Mouse (Mus musculus) gastrocnemius, postnatal 14 days (tissue): ENCODE data around the gene Nod1. TPM values are rescaled to one million over a fixed set of nuclear protein-coding genes. Genes with fewer than 3 reads are reported as not detected.
"Not testable (repeated sequence)": the region's sequence is repeated elsewhere in the genome, so short reads cannot be mapped to it uniquely, and the experiment has no call there.

Source experiments
- DNase-seq: peaks from one replicate; pipeline ENCODE4 v3.0.0; 2021; ENCODE audit warnings: mixed read lengths
- intact Hi-C: fragments of 180-260 bp; cut with DNase I; formaldehyde crosslinking; loops from one replicate; pipeline ENCODE4 v1.15.1; 2025; ENCODE audit warnings: low total_unique reads
- total RNA-seq, 2 experiments: library from RNA; stranded (reverse); gene quantifications; 2 replicates each; pipeline ENCODE4 v1.2.3; 2021

Nod1 gene
- total RNA-seq, 2 experiments from 2014 or later = 6.3 to 8.2 TPM

DNA sequence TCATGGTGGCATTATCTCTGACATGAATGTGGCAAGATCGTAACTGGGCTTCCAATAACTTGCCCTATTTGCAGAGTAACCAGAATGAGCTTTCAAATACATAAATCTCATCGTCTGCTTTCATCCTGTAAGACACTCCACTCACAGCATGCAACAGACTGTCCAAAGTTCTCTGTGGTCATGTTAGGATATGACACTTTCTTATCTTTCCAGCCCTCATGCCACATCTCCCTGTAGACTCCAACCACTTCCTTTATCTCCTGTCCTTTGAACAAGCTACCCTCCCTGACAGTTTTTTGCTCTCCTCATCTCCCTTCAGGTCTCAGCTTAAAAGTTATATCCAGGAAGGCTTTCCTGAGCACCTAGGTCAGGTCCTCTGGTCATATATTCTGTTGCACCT lies 18.8 kb upstream of the Nod1 start:
- intact Hi-C loops = loop anchor here (5.0 kb wide), 1 partner anchor 69 kb away; no protein-coding TSS in a partner anchor
- DNase-seq = no peak

DNA sequence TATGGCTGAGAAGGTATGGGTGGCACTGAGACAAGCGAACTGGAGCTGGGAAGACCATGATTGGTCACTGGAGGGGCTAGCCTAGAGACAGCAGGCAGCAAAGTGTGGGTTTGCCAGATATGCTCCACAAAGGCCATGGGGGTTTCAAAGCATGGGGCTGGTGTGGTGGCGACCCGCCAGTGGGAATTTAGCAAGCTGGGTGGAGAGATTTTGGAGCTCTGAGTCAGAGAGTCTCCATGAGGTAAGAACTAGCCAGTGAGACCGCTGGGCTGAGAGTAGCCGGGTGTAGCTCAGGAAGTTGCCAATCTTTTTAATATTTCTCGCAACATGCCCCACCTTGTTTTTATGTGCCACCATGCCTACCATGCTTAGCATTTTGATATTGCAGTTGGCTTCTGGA lies 15.7 kb upstream of the Nod1 start:
- no peak for DNase-seq

DNA sequence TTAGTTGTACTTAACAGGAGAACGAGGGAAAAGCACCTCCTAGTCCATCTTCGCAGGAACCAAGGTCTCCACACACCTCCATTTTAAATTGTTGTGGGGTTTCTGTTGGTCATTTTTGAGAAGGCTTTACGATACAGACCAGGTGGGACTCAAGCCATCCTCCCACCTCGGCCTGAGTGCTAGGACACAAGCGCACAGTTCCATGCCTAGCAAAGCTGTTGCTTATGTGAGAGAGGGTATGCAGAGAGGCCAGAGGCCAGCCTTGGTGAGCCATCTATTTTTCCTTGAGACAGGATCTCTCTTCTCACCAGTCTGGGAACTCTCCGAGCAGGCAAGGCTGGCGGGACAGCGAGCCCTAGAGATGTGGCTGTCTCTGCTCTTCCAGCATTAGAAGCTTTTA lies 11.7 kb upstream of the Nod1 start:
- intact Hi-C loops = no loop called here
- no peak for DNase-seq

More for the DNA sequence above, 15.7 kb upstream of the Nod1 start:
- intact Hi-C loops = no loop called here

- DNase-seq = no peak
- intact Hi-C loops = no loop called here
These were observed 11.2 kb upstream of the Nod1 start for GRCm38 (mm10) chr6:54983526-54984050.

GRCm38 (mm10) chr6:54979426-54979825 lies 7.0 kb upstream of the Nod1 start:
- intact Hi-C loops = no loop called here
- no peak for DNase-seq

- intact Hi-C loops = no loop called here
- DNase-seq = no peak
These were observed 3.2 kb upstream of the Nod1 start for GRCm38 (mm10) chr6:54975616-54976015.

DNA sequence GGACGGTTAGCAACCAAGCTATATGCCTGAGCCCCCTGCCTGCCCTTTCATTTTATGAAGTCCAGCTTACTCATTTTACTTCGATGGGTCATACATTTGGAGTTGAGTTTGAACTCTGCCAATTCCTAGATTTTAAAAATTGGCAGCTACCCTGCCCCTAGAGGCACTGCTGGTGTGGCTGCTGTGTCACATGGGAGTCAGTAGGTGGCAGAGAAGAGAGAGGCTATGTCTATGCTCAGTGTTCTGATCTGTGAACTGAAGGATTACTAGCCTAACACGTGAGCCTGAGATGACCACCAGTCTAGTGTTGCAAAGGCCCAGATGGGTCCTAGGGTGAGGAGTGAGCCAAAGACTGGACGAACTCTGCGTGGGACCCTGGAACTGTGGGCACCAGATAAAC lies 2.1 kb upstream of the Nod1 start:
- intact Hi-C loops = no loop called here
- DNase-seq = no peak

GRCm38 (mm10) chr6:54972929-54973211 lies 458 bp upstream of the Nod1 start:
- no peak for DNase-seq
- intact Hi-C loops = no loop called here

DNA sequence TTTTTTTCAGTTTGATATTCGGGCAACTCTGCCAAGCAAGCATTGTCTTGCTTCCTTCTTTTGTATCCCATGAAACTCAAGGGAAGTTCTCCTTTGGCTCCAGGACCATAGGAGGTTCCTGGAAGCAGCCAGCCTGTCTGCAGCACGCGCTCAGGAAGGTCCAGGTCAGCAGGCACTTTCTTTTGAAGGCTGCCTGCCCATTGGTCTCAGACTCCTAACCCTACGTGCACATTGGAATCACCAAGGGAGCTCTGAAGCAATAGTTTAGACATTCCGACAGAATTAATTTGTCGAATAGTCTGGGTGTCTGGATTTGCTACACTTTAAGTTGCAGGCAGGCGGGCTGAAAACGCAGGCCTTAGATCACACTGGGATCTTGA lies 691 bp downstream of the Nod1 start:
- intact Hi-C loops = no loop called here
- no peak for DNase-seq

DNA sequence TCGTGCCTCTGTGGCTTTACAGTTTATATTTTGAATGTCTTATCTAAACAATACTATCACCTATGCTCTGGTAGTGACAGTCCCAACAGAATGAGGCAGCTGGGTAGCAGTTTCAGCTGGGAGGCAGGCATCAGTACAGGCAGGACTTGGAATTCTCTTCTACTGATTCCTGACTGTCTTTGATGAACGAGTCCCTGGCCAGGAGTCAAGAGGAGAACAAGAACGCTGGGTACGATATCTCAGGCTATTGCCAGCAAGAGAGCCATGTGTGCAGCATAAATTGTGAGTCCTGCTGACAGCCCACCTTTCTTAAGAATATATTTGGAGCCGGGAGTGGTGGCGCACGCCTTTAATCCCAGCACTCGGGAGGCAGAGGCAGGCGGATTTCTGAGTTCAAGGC lies 1.9 kb downstream of the Nod1 start:
- intact Hi-C loops = no loop called here
- no peak for DNase-seq

- intact Hi-C loops = loop anchor here (5.0 kb wide), 1 partner anchor 38 kb away; no protein-coding TSS in a partner anchor
- peak; percentile 29 for DNase-seq
These were observed 2.6 kb downstream of the Nod1 start for GRCm38 (mm10) chr6:54969801-54970200.

DNA sequence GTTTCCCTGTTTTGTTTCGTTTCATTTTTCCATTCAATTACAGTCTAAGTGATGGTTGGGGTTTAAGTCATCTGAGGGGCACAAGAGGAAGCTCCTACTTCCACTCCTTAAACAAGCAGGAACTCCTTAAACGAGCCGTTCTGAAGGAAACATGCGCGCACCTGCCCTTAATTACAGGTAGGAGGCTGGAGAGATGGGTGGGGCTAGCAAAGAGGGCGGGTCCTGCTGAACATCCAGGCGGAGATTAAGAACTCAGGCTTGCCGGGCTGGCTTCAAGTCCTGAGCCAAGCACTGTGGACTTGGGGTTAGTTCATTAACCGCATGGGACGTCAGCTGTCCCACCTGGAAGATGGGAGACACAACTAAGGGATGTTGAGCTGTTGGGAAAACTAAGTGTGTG lies 4.8 kb downstream of the Nod1 start:
- intact Hi-C loops = loop anchor here (5.0 kb wide), 1 partner anchor 35 kb away; no protein-coding TSS in a partner anchor
- DNase-seq = no peak

- intact Hi-C loops = loop anchor here (5.0 kb wide), 1 partner anchor 33 kb away; no protein-coding TSS in a partner anchor
- DNase-seq = no peak
These were observed 7.2 kb downstream of the Nod1 start for GRCm38 (mm10) chr6:54965234-54965633.

- intact Hi-C loops = loop anchor here (5.0 kb wide), 1 partner anchor 32 kb away; no protein-coding TSS in a partner anchor
- DNase-seq = no peak
These were observed 7.7 kb downstream of the Nod1 start for GRCm38 (mm10) chr6:54964755-54965154.

- intact Hi-C loops = no loop called here
- DNase-seq = no peak
These were observed 8.8 kb downstream of the Nod1 start for GRCm38 (mm10) chr6:54963599-54963998.

GRCm38 (mm10) chr6:54957655-54958054 lies 14.8 kb downstream of the Nod1 start:
- DNase-seq = no peak

GRCm38 (mm10) chr6:54956425-54956824 lies 16.0 kb downstream of the Nod1 start:
- no peak for DNase-seq
- intact Hi-C loops = no loop called here

More at GRCm38 (mm10) chr6:54957655-54958054, 14.8 kb downstream of the Nod1 start:
- intact Hi-C loops = no loop called here

- intact Hi-C loops = no loop called here
These were observed 16.5 kb downstream of the Nod1 start for GRCm38 (mm10) chr6:54955949-54956348.

GRCm38 (mm10) chr6:54954659-54955414 lies 17.6 kb downstream of the Nod1 start:
- DNase-seq = no peak
- intact Hi-C loops = no loop called here

More at GRCm38 (mm10) chr6:54955949-54956348, 16.5 kb downstream of the Nod1 start:
- no peak for DNase-seq

DNA sequence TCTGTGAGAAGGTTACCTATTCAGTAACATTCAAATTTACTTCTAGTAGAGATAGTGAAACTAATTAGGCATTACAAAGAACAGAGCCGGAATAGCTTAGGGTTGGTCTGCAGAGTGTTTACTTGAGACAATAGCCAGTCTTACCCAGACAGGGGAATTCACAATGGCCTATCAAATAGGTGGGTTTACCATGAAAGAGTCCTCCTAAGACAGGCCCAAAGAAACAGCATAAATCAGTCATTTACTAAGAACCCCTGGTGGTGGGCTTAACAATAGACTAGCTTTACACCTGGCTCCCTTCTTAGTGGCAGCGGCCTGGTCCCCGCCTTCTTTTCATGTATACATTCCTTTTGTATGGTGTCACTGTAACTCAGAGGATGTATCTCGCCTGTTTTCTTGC lies 19.0 kb downstream of the Nod1 start:
- intact Hi-C loops, DNase-seq: not testable (repeated sequence)

- DNase-seq = no peak
- intact Hi-C loops = no loop called here
These were observed 19.9 kb downstream of the Nod1 start for GRCm38 (mm10) chr6:54952542-54952941.
